Mouse (Mus musculus) cerebellum, postnatal 25 days (tissue): ENCODE measurements around the gene Meis2.

ENCODE experiments used
- DNase-seq, 2 experiments: peaks; one replicate each; pipeline ENCODE4 v3.0.0; 2021; ENCODE audit warnings: mixed read lengths in 2 of 2

Gene Meis2

DNA sequence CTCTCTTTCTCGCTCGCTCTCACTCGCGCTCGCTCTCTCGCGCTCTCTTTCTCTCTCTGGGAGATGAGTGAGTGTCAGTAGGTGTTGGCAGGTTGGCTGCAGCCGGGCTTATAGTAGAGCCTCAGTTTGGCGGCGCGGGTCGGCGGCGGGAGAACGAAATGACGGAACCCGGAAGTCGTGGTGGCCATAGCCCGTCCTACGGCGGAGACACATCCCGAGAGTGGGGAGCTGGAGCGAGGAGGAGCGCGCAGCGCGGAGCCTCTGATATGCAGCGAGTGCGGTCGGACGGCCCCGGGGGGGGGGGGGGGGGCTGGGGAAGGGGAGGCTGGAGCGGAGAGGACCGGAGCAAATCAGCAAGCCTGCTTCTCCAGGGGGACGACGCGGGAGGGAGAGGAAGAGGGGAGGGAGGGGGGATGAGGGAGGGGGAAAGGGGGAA is at the start of gene Meis2:
Gene Meis2 (minus strand): TSS at position 270 of the 436 bp plus-strand sequence.
- DNase-seq, result peak; percentile 33 to 34

GRCm38 (mm10) chr2:116106194-116106593 is 40.6 kb upstream of the Meis2 start:
- no peak for DNase-seq

- no peak for DNase-seq
Measured at GRCm38 (mm10) chr2:116105179-116105578, 39.5 kb upstream of the Meis2 start.

DNA sequence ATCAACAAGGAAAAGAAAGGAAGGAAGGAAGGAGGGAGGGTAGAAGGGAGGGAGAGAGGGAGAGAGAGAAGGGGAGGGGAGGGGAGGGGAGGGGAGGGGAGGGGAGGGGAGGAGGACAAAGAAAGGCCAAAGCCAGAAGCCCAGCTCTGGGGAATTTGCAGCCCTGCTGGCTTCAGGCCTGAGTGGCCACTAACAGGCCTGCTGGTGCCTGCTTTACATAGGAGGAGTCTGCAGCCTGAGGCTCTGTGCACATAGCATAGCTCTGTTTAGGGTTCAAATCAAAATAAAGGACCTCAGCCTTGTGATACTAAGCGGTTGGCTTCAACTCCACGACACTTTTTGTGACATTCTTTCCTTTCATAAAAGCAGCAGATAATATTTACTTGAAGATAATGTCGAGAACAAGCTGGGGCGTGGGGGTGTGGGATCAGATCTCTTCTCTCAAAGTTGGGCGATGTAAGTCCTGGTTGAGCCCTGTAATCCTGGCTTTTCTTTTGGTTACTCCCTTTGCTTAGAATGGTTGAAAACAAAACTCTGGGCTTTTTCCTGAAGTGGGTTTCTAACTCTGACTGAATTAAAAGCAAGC is 37.9 kb upstream of the Meis2 start:
- DNase-seq, result no peak

DNA sequence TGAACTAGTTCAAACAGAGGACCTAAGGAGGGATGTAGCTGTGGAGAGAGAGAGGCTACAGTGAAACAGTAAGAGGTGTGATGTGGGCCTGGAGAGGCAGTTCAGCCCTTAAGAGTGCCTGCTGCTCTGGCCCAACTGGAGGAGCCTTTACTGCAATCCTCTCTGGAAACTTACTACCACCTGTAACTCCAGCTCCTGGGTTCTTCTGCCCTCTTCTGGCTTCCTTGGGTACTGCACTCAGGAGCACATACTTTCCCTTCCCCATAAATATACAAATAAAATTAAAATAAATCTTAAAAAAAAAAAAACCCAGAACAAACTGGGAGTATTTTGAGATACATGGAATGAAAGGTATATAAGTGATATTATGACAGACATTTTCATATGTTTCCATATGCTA is 35.6 kb upstream of the Meis2 start:
- DNase-seq, result peak; percentile 8 to 34

GRCm38 (mm10) chr2:116080961-116081360 is 15.3 kb upstream of the Meis2 start:
- no peak for DNase-seq

GRCm38 (mm10) chr2:116078841-116079240 is 13.2 kb upstream of the Meis2 start:
- DNase-seq, result no peak

- DNase-seq, result no peak
Measured at GRCm38 (mm10) chr2:116077716-116078115, 12.1 kb upstream of the Meis2 start.

DNA sequence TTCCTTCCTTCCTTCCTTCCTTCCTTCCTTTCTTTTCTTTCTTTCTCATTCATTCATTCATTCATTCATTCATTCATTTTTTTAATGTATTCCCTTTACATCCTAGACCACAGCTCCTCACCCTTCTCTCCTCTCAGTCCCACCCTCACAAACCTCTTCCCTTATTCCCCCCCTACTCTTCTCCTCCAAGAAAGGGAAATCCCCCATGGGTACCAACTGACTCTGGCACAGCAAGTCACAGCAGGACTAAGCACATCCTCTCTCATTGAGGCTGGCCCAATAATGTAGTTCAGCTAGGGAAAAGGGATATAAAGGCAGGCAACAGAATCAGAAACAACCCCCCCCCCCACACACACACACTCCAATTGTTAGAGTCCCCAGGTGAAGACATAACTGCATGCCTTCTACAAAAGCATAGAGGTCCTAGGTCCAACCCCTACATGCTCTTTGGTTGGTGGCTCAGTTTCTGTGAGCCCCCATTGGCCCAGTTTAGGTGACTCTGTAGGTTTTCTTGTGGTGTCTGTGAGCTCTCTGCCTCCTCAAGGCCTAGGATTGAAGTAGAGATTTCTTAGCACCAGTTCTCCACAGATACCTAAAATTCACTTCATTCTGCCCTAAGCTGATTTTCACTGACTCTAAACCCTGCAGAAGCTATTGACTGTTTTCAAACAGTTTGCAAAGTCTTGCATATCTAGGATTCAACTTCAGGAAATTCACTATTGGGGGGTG is 11.3 kb upstream of the Meis2 start:
- DNase-seq, result no peak

DNA sequence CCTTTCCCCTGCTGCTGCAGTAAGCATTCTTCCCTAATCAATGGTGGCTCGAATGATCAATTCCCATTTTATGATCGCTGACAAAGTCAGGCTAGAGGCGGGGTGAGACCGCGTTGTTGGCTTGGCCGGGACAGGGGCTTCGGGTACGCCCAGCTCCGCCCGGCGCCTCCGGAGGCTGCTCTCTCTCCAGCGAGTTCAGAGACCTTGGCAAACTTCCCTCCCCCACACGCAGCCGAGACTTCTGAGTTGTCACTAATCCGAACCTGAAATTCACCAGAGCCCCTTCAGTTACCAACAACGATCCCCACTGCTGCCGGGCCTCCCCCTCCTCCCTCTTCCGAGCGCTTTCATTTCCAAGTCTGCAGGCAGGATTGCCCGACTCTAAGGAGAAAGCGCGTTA is 10.3 kb upstream of the Meis2 start:
- no peak for DNase-seq

DNA sequence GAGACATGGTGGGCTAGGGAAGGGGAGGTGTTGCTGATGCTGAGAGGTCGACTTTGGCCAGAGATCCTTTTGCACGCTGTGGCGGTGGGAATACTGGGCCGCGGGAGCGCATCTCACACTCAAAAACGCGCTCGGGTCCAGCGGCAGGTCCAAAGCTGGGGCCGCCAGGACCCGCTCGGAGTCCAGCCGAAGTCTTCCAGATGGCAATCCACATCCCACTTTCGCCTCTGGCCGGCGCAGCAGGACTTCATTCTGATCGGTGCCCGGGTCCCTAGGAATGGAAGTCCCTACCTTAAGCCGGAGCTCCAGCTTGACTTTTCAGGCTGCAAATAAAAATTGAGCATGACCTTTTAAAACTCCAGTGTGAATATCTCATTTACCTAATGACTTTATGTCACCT is 9.8 kb upstream of the Meis2 start:
- no peak for DNase-seq

DNA sequence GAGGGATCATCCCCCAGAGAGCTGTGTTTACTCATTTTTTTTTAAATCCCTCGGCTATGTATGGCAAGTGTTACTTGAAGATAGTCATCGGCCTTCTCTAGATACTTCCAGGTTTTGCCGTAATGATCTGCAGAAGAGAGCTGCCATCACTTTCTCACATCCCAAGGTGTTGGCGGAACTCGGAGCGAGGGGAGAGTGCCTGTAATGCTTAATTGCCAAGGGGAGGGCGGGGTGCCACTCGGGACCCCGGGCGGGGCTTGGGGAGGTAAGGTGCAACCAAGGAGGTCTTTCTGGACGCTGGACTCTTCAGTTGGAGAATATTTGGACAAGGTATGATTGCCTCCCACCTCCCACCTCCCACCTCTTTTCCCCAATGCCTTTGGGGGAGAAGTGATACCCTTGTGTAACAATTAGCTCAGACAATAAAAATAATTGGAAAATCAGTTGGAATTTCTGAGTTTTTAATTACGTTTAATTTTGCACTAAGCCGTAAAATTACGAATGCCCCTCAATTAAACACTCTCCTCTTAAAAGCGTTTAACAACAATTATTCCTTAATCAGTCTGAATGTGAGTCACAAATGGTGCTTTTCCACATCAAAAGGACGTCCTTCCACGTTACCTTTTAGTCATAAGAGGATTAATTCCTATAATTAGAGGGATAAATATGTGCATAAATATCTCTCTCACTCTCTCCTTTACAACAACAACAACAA is 9.2 kb upstream of the Meis2 start:
- DNase-seq, result no peak

GRCm38 (mm10) chr2:116074061-116074460 is 8.4 kb upstream of the Meis2 start:
- no peak for DNase-seq

DNA sequence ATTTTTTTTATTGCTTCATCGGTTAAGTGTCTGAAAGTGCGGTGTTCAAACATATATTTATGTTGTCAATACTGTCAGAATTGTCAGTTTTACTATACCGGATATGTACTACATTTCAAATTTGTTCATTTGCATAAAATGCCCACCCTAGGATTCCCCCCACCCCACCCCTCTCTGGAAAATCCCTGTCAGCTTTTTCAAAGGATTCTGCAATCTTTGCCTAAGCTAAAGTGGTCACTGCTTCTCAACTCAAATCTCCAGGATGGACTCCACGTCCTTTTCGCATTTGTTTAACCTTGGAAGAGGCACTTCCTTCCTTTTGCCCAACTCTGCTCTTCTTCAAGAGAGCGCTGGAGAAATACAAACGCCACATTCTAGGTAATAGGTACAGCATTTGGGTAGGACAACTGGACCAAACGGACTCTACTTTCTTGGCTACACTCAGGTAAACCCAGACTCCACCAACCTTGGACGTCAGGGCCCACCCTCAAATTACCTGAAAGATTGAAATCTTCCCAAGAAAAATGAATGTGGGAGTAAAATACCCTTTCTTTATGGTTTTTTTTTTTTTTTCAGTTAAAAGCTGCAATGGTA is 7.8 kb upstream of the Meis2 start:
- DNase-seq, result no peak

DNA sequence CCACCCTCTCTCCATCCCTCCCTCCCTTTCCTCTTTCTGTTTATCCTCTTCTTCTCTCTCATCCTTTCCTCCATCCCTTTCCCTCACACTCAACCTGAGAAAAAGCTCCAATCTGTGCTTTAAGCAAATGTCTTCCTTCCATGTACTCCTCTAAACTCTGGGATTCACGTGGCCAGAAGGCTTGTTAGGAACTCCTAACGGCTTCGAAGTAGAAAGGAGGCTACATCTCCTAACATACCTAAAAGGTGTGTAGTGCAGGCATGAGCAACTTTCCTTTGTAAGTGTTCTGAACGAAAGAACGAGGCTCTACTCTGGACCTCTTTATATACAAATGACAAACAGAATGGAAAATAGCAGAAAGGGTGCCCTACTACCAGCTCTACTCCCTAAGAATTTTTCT is 7.1 kb upstream of the Meis2 start:
- DNase-seq, result no peak

GRCm38 (mm10) chr2:116072321-116072640 is 6.6 kb upstream of the Meis2 start:
- no peak for DNase-seq

DNA sequence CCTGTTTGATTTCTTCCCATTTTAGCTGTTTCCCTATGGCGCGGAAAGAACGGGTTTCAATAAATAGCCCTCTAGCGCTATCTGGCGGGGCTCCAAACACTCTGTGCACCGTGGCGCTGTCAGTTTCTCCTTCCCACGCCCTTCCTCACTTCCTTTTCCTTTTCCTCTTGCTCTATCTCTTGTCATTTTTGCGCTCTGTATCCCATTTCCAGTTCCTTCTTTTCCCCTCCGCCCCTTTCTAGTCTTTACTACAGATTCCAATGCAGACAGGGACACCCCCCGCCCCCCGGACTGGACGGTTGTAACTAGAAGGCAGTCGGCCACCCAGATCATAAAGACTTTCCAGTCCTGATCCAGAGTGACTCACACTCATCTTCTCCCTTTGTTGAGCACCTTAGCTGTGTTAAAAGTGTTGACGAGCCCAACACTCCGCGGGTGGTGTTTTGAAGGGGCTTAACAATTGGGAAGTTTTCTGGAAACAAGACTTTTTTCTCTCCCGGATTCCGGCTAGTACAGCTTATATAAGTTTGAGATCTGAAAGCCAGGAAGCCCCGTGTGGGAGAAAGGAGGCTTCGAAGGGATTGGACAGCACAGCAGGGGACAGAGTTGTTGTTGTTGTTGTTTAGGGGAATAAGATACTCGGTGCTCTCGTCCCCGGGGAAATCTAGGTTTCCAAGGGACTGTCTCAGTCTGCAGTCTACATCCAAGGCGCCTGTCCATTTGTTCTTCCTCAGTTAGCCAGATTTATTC is 6.1 kb upstream of the Meis2 start:
- peak in 1 of 2 experiments; percentile 50 for DNase-seq

DNA sequence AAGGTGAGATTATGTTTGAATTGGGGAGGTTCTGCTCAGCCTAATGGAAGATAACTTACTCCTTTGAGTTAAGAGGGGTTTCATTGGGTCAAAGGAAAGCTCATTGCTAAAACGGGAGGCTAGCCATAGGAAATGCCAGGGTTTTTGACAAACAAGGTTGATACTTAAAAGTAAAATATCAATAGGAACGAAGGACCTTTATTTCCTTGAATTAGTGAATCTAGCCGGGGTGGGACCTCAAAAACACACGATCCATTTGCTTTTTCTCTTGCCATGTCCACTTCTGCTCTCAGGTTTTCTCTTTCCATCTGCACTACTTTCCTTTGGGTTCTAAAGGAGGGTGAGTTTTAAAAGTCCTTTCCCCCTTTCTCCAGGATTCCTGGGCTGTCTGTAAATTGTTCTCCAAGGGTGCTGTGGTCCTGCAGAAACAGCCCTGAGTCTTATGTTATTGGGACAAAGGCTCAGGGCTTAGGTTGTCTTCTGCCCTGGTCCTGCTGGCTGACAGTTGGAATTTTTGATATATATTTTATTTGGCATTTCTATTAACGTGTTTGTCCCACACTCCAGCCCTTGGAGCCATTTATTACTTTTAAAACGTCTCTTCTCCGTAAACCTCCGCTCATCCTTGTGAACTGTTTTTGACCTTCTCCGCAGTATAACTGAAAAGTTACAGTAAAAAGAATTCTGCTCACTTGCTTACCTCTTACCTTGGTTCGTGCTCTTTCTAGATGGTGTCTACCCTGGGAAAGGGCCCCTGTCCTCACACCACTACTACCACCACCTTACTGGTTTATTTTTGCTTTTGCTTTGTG is 5.2 kb upstream of the Meis2 start:
- no peak for DNase-seq

GRCm38 (mm10) chr2:116069451-116070225 is 4.0 kb upstream of the Meis2 start:
- no peak for DNase-seq

- DNase-seq, result no peak
Measured at GRCm38 (mm10) chr2:116068901-116069300, 3.3 kb upstream of the Meis2 start.

DNA sequence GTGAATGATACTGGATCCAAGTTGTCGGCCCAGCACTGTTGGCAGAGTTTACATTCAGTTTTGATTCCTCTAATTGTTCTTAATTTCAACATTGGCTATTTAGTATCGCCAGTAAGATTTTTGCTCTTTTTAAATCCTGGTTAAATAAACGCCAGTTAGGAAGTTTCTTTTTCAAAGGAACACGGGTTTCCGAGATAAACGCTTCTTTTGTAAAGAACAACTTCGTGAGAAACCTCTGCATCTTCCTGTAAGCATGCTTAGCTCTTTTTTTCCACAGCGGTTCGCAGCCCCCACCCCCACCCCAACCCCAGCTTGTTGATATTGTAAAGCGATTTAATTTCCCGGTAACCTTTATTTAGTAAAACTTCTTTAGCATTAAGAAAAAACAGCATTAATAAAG is 2.8 kb upstream of the Meis2 start:
- DNase-seq, result no peak
